Mouse (Mus musculus) myocyte (in vitro differentiated cells): ENCODE results near the gene Cx3cl1. TPM values are rescaled to one million over a fixed set of nuclear protein-coding genes. Genes with fewer than 3 reads are reported as not detected.

Source experiments
- H3K27me3 ChIP-seq: one replicate; pipeline ENCODE4 v1.6.1; 2011; ENCODE audit not compliant: control insufficient read depth, insufficient read depth, insufficient read length
- H3K36me3 ChIP-seq: one replicate; pipeline ENCODE4 v1.6.1; 2011; ENCODE audit not compliant: control insufficient read depth, insufficient read depth
- H3K4me2 ChIP-seq: one replicate; pipeline ENCODE4 v1.6.1; 2011; ENCODE audit warnings: low read depth, control low read depth
- H3K4me3 ChIP-seq: one replicate; pipeline ENCODE4 v1.5.1; 2011; ENCODE audit warnings: mild to moderate bottlenecking, control low read depth, moderate library complexity
- H3K79me2 ChIP-seq: one replicate; pipeline ENCODE4 v1.6.1; 2011; ENCODE audit not compliant: control insufficient read depth, insufficient read depth
- H3ac ChIP-seq: one replicate; pipeline ENCODE4 v1.6.1; 2011; ENCODE audit not compliant: control insufficient read depth, insufficient read length
- CEBPB ChIP-seq: IDR thresholded peaks from 2 replicates; pipeline ENCODE4 v1.6.1; 2011; ENCODE audit warnings: mild to moderate bottlenecking, moderate library complexity; ENCODE audit not compliant: poor library complexity, insufficient read depth, severe bottlenecking
- E2F4 ChIP-seq: IDR thresholded peaks from one replicate; pipeline ENCODE4 v1.6.1; 2011; ENCODE audit warnings: mild to moderate bottlenecking, control low read depth, moderate library complexity; ENCODE audit not compliant: insufficient read depth
- MAX ChIP-seq: IDR thresholded peaks from one replicate; pipeline ENCODE4 v1.6.1; 2011; ENCODE audit warnings: low read depth, mild to moderate bottlenecking, control low read depth
- MYOD1 ChIP-seq, 3 experiments: IDR thresholded peaks; one replicate each; pipeline ENCODE4 v1.6.1; 2011; ENCODE audit warnings: control low read depth in 2 of 3, low read depth in 2 of 3, mild to moderate bottlenecking in 2 of 3, moderate library complexity in 1 of 3; ENCODE audit not compliant: insufficient read length in 2 of 3, control insufficient read depth in 1 of 3
- MYOG ChIP-seq, 3 experiments: IDR thresholded peaks; one replicate each; pipeline ENCODE4 v1.6.1; 2011; ENCODE audit warnings: control low read depth in 2 of 3, low read depth in 2 of 3, mild to moderate bottlenecking in 2 of 3; ENCODE audit not compliant: insufficient read length in 2 of 3, control insufficient read depth in 1 of 3, insufficient read depth in 1 of 3
- POLR2A ChIP-seq: IDR thresholded peaks from one replicate; pipeline ENCODE4 v1.6.1; 2011; ENCODE audit warnings: low read depth, mild to moderate bottlenecking, control low read depth, moderate library complexity; ENCODE audit not compliant: insufficient read length
- POLR2AphosphoS2 ChIP-seq: IDR thresholded peaks from one replicate; pipeline ENCODE4 v1.6.1; 2011; ENCODE audit warnings: low read depth, control low read depth; ENCODE audit not compliant: insufficient read length
- REST ChIP-seq: IDR thresholded peaks from one replicate; pipeline ENCODE4 v1.6.1; 2011; ENCODE audit warnings: mild to moderate bottlenecking, control low read depth, moderate library complexity; ENCODE audit not compliant: insufficient read depth, insufficient read length
- TCF12 ChIP-seq: IDR thresholded peaks from one replicate; pipeline ENCODE4 v1.6.1; 2011; ENCODE audit warnings: mild to moderate bottlenecking, control low read depth; ENCODE audit not compliant: poor library complexity, insufficient read depth, severe bottlenecking
- TCF3 ChIP-seq: IDR thresholded peaks from one replicate; pipeline ENCODE4 v1.6.1; 2011; ENCODE audit warnings: low read depth, control low read depth; ENCODE audit not compliant: insufficient read length
- USF1 ChIP-seq: IDR thresholded peaks from one replicate; pipeline ENCODE4 v1.6.1; 2011; ENCODE audit warnings: low read depth, mild to moderate bottlenecking, control low read depth, moderate library complexity
- polyA plus RNA-seq: library from polyadenylated mRNA; unstranded; fragments of >200 nt; fragmentation: generic; extraction: Trizol; gene quantifications from one replicate; pipeline ENCODE4 v1.2.1, GENCODE M21; 2012; ENCODE audit warnings: missing spikeins

Cx3cl1 gene
- polyA plus RNA-seq, 1 experiment, result 8.3 TPM

DNA sequence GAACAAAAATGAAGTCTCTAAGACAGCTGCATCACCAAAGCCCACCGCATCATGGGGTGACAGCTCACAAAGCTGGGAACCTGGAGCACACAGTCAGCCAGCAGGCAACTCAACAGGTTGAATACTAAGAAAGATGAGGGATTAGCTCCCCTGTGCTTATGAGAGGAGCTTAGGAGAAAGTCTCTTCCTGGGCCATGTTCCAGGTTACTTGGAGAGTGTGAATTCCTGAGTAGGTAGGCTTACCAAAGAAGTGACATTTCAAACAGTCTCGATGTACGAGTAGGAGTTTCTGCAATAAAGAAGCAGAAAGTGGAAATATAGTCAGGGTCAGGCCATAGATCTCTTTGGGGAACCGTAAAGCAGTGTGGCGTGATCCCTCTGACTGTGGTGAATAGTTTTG, 27.3 kb upstream of the Cx3cl1 start:
- no peaks in the 10 kb centered on the region for H3K36me3 ChIP-seq

DNA sequence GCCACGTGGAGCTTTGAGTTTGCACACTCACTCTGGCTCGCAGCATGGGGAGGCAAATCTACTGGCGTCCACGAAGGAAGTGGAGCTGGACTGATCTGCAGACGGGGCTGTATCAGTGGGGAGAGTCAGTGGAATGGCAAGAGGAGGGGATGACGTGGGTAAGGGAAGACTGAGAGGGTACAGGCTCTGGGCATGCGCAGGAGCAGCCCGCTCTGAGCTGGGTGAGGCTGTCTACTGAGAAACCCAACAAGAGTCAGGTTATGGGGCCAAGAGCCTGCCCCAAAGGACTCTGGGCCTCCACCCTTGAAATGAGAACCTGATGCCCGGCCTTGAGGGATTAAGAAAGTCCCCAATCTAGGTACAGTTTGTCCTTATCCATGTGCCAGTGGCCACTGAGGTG, 26.8 kb upstream of the Cx3cl1 start:
- no peak overlapping the region for H3K4me2 ChIP-seq
- no peaks in the 10 kb centered on the region for H3K27me3 ChIP-seq
- no peak overlapping the region for H3ac ChIP-seq
- H3K4me3 ChIP-seq, result no peak overlapping the region
- H3K36me3 ChIP-seq, result no peaks in the 10 kb centered on the region
- no peak for TF ChIP-seq POLR2AphosphoS2
- TF ChIP-seq MYOD1 (IDR thresholded peaks at IDR 0.05; ENCODE audit: control insufficient read depth in 1 of 3, insufficient read length in 2 of 3, low read depth in 2 of 3), result no peak
- H3K79me2 ChIP-seq, result no peaks in the 10 kb centered on the region

More for the DNA sequence above, 27.3 kb upstream of the Cx3cl1 start:
- H3ac ChIP-seq, result no peak overlapping the region
- no peak overlapping the region for H3K4me3 ChIP-seq
- no peaks in the 10 kb centered on the region for H3K27me3 ChIP-seq
- no peaks in the 10 kb centered on the region for H3K79me2 ChIP-seq
- H3K4me2 ChIP-seq, result no peak overlapping the region
- TF ChIP-seq MYOD1 (IDR thresholded peaks at IDR 0.05; ENCODE audit: control insufficient read depth in 1 of 3, insufficient read length in 2 of 3, low read depth in 2 of 3), result no peak
- no peak for TF ChIP-seq TCF12
- no peak for TF ChIP-seq MYOG (IDR thresholded peaks at IDR 0.05; ENCODE audit: control insufficient read depth in 1 of 3, insufficient read depth in 1 of 3, insufficient read length in 2 of 3, low read depth in 2 of 3)
- no peak for TF ChIP-seq MAX

DNA sequence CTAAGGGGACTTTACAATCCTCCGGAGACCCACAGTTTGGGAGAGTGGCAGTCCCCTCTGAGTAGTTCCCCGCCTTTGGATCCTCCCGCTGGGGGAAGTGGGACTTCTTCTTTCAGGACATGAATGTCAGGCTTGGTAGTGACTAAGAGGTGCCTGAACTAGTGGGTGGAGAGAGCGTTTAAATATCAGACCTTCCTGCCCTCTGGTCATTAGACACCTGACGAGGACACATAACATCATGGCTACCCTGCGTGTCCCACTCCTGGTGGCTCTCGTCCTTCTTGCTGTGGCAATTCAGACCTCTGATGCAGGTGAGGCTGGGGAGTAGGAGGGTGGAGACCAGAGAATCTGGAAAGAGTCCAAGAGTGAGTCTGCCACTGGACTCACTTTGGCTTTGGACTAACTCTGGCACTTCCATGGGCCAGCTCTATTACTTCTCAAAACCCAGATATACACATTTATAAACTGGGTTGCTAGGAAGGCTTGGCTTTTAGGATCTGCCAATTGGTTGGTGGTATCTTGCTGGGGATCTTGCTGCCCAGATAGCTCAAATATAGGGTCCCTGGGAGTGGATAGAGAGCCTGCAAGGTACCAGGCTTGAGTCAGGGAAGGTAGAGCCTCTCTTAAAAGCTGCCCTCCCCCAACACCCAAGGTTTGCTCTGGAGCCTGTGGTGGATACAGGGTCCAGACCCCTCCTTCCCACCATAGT, 26.2 kb upstream of the Cx3cl1 start, which contains the start of gene Ccl22:
Gene Ccl22 (plus strand): TSS at position 115 of the 709 bp plus-strand sequence.
- no peak within 1 kb of the TSS for H3ac ChIP-seq
- H3K27me3 ChIP-seq, result no peaks in the 10 kb centered on the region
- H3K79me2 ChIP-seq, result no peaks in the 10 kb centered on the region
- no peak within 1 kb of the TSS for H3K4me2 ChIP-seq
- H3K4me3 ChIP-seq, result no peak within 1 kb of the TSS
- no peak for TF ChIP-seq TCF3
- no peak for TF ChIP-seq E2F4
- TF ChIP-seq USF1, result no peak
- TF ChIP-seq POLR2AphosphoS2, result no peak
- TF ChIP-seq REST, result no peak
- no peak for TF ChIP-seq POLR2A
- TF ChIP-seq MYOD1 (IDR thresholded peaks at IDR 0.05; ENCODE audit: control insufficient read depth in 1 of 3, insufficient read length in 2 of 3, low read depth in 2 of 3), result no peak
- no peaks in the 10 kb centered on the region for H3K36me3 ChIP-seq

DNA sequence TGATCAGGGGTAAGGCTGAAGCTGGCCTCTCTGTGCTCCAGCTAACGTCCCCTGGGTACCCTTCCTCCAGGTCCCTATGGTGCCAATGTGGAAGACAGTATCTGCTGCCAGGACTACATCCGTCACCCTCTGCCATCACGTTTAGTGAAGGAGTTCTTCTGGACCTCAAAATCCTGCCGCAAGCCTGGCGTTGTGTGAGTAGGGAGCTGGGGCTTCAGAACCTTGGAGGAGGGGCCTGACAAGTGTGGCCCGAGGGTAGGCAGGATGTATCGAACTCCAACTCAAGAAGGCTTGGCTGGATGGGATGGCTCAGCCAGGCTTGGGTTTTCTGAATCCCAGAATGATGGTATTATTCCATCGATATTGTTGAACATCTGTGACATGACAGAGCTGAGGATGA, 25.0 kb upstream of the Cx3cl1 start:
- TF ChIP-seq MYOD1 (IDR thresholded peaks at IDR 0.05; ENCODE audit: control insufficient read depth in 1 of 3, insufficient read length in 2 of 3, low read depth in 2 of 3) (no peak), E2F4 (no peak), MYOG (IDR thresholded peaks at IDR 0.05; ENCODE audit: control insufficient read depth in 1 of 3, insufficient read depth in 1 of 3, insufficient read length in 2 of 3, low read depth in 2 of 3) (no peak), CEBPB (no peak), USF1 (no peak)
- no peak overlapping the region for H3K4me3 ChIP-seq
- H3K36me3 ChIP-seq, result no peaks in the 10 kb centered on the region
- no peaks in the 10 kb centered on the region for H3K79me2 ChIP-seq
- H3ac ChIP-seq, result no peak overlapping the region
- no peaks in the 10 kb centered on the region for H3K27me3 ChIP-seq
- H3K4me2 ChIP-seq, result no peak overlapping the region

DNA sequence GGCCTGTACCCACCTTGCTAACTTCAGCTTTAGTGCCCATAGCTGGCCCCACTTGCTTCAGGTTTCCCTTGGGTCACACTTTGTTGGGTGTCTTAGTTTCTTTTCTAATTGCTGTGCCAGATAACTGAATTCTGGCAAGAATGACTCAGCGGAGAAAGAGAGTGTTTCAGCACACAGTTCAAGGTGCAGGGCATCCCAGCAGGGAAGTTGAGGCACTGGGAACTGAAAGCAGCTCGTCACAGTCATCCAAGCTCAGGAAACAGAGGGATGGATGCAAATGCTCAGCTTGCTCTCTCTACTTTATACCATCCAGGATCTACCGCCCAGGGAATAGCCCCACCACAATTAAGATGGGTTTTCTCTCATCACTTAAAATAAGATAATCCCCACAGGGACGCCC, 23.4 kb upstream of the Cx3cl1 start:
- H3K36me3 ChIP-seq, result no peaks in the 10 kb centered on the region
- H3K4me2 ChIP-seq, result no peak overlapping the region
- no peaks in the 10 kb centered on the region for H3K79me2 ChIP-seq
- no peak overlapping the region for H3K4me3 ChIP-seq
- TF ChIP-seq MYOD1 (IDR thresholded peaks at IDR 0.05; ENCODE audit: control insufficient read depth in 1 of 3, insufficient read length in 2 of 3, low read depth in 2 of 3) (no peak), REST (no peak), CEBPB (no peak), POLR2AphosphoS2 (no peak), E2F4 (no peak)
- H3ac ChIP-seq, result no peak overlapping the region
- H3K27me3 ChIP-seq, result no peaks in the 10 kb centered on the region

DNA sequence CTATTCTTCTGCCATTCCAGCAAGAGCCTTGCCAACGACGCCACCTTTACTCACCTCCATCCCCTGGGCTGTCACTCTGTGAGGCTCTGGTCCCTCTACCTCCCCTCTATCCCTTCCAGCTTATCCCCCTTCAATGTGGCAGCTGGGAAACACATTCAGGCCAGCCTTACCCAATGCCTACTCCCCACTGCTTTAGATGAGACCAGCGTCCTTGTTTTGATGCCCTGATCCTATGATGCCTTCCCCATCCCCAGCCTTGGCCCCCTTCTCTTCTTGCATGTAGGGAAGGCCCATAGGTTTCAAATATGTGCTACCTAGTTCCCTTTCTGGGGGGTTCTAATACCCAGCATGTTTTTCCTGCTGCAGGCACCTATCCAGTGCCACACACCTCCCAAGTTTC, 21.9 kb upstream of the Cx3cl1 start:
- H3K27me3 ChIP-seq, result no peaks in the 10 kb centered on the region
- no peaks in the 10 kb centered on the region for H3K36me3 ChIP-seq
- TF ChIP-seq MAX, result no peak
- no peak for TF ChIP-seq TCF12
- TF ChIP-seq POLR2AphosphoS2, result no peak
- TF ChIP-seq REST, result no peak
- TF ChIP-seq CEBPB, result no peak
- TF ChIP-seq USF1, result no peak
- TF ChIP-seq TCF3, result no peak
- TF ChIP-seq MYOG (IDR thresholded peaks at IDR 0.05; ENCODE audit: control insufficient read depth in 1 of 3, insufficient read depth in 1 of 3, insufficient read length in 2 of 3, low read depth in 2 of 3), result no peak
- no peak for TF ChIP-seq POLR2A
- TF ChIP-seq MYOD1 (IDR thresholded peaks at IDR 0.05; ENCODE audit: control insufficient read depth in 1 of 3, insufficient read length in 2 of 3, low read depth in 2 of 3), result no peak
- H3K79me2 ChIP-seq, result no peaks in the 10 kb centered on the region
- no peak overlapping the region for H3ac ChIP-seq
- H3K4me2 ChIP-seq, result no peak overlapping the region
- no peak overlapping the region for H3K4me3 ChIP-seq
